Mouse (Mus musculus) cerebral cortex, adult 2 months (tissue): ENCODE measurements around the gene Ptprm.

Source experiments
- WGBS: fragments of 180-500 bp; shearing (Covaris S2); methylation state at CpG from one replicate; pipeline ENCODE4 v1.1.7; 2018; 5-methylcytosine and 5-hydroxymethylcytosine counted together

Gene Ptprm

DNA sequence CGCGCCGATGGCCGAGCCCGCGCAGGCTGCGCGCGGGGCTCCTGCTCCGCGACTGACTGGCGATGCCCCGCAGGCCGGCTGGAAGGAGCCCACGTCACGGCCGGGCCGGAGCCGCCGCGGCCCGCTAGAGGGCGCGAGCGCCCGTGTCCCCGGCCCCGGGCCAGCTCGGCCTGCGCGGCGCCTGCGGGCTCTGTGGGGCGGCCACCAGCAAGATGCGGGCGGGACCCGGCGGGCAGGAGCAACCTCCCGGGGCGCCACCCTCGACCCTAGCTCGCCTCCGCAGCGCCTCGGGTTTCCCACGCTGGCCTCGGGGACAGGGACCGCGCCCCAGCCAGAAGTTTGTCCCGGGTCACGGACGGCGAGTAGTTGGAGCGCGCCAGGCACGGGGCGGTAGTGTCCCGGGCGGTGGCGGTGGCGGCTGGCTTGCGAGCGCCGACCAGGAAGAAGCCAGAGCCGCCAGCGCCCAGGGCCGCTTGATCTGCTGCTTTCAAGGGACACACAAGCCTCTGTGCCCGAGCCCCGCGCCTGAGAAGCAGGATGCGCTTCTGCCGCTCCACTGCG lies at the start of gene Ptprm:
Ptprm (minus strand) TSS at position 7 of the 561 bp plus-strand sequence.
- WGBS, result 1% methylated on average over 73 of the region's 73 CpGs

DNA sequence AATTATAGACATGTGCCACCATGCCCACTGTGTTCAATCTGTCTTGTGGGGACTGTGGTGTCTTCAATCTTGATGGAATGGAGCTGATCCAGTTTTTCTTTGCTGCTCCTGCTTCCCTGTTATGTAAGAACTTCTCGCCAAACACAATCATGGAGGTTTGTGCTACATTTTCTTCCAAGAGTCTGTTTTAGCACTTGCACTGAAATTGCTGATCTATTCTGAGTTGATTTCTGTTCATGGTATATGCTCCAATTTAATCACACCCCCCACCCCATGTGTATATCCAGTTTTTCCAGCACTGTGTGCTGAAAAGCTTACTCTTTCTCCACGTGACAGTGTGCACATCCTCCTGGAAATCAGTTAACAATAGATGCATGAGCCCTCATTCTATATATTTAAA lies 41.9 kb upstream of the Ptprm start:
- 44% methylated on average over 2 of the region's 2 CpGs for WGBS

DNA sequence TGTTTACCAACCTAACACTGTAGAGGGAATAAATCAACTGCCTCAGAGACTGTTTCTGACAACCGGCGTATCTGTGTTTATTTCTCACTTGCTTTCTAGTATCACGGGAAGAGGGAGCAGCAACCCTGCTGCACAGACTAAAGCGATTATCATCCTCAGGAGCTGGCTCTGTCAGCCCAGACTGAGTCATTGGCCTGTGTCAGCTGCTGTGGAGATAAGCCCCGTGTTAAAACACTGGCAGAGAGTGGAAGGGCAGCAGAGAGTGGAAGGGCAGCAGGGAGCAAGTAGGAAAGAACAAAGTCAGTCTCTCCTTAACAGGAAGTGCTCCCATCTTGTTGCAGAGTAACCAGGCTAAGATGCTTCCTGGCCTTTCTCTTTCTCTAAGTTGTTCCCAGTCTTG lies 36.6 kb upstream of the Ptprm start:
- 60% methylated on average over 5 of the region's 5 CpGs for WGBS

DNA sequence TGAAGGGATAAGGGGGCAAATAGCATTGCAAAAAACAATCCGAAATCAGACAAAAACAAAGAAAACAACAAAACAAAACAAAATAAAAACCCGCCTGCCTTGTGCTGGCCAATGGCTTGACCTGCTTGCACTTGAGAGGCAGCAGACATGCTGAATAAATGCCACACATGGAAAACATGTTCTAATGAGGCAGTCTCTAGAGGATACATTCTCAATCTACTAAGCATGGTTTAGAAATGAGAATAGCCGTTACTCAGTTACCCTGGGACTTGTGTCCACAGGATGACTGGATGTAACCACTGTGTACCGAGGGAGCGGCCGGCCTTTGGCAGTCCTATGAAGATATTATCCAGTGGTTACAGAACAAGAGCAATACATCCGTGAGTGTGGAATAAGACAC lies 33.9 kb upstream of the Ptprm start:
- WGBS, result 92% methylated on average over 7 of the region's 7 CpGs

DNA sequence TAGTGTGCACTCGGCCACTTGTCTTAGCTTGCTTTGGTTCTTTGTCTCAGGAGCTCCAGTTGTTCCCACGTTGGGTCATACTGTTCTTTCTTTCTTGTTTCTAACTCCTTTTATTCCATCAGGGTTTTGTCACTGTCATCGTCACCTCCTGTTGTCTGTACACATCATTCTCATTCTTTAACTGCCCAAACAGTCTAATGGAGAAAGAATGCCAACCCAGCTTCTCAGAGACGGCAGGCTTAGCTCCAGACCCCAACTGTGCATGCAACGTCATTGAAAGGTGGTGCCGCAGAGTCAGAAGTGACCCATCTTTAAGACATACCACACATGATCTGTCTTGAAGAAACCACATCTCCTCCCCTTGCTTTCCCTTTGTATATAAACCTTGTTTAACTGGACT lies 31.0 kb upstream of the Ptprm start:
- 76% methylated on average over 6 of the region's 6 CpGs for WGBS

DNA sequence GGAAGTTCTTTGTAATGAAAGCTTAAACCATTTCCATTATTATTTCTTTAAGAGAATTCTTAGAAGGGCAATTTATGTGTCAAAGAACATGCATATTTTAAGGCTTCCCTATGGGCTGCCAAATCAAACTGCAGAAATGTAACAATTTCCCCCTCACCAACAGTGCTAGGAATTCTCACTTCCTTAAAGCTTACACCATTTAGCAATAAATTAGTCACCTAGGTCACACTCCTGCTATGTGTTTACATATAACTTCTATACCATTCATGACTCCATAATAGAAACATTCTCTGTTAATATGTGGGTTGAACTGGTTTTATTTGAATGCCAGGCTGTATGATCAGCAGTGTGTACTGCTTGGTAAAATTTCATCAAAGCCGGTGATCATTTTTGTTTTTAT lies 29.4 kb upstream of the Ptprm start:
- 98% methylated on average over 1 of the region's 1 CpGs for WGBS

DNA sequence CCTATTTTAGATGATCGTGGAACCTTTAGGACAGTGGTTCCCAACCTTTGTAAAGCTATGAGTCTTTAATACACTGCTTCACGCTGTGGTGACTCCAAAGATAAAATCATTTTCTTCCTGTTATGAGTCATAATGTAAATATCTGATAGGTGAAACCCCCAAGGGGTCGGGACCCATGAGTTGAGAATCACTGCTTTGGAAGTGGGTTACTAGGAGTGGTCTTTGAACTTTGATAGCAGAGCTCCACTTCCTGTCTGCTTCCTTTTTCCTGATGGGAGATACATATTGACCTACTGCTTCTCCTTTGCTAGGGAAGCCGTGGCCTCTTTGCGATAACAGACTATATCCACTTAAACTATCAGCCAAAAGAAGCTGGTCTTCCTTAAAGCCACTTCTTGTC lies 27.4 kb upstream of the Ptprm start:
- WGBS, result 78% methylated on average over 5 of the region's 5 CpGs

DNA sequence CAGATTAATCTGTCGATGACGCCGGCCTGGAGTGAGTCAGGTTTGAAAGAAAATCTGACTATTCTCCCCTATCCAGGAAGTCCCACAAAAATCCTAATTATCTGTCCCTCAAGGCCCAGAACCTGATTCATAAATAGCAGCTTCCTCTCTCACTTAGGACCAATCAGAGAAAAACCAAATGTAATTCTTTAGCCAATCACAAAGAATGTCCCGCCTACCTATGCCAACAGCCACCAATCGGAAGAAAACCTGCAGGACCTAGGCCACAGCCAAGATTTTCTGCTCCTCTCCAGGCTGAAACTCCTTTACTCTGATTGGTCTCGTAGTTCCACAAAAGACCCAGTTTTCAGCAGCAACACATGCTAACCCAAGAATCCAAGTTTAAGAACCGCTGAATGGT lies 13.6 kb upstream of the Ptprm start:
- WGBS, result 95% methylated on average over 7 of the region's 7 CpGs

DNA sequence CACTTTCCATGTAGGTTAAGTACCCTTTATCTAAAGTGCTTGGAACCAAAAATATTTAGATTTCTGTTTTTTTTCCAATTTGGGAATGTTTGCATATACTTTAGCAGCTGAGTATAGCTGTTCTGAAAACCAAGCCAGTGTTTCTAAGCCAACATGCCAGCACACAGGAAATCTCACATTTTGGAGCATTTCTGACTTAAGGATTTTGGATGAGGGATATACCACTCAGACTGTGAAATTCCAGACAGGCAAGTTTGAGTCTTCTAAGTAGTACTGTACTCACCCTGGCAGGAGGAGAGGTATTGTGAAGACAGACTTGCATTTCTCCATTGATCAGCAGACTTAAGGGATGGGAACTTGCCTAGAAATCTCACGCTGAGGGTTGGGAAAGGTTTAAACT lies 10.2 kb upstream of the Ptprm start:
- WGBS, result 72% methylated on average over 1 of the region's 1 CpGs

DNA sequence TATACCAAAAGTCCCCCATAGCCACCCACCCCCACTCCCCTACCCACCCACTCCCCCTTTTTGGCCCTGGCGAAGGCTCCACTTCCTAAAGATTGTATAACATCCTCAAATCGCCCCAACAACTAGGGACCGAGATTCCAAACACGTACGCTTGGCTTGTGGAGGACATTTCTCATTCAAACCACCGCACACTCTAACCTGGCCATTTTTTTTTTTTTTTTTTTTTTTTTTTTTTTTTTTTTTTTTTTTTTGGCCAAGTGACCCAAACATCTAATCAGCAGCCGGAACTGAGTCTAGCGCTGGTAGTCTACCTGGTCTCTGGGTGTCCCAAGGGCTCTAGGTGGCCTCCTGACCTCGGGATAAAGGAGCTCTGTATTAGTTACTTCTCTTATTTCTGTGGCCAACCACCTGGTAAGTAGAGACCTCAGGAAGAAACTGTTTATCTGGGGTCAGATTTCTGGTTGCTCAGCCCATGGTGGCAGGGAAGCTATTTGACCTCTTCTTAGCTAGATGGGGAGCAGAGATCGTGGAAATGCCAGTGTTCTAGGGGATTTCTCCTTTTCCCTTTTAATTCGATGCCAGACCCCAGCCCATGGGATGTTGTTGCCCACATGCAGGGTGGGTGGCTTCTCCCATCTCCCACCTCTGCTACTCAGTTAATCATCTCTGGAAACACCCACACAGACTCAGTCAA lies 9.3 kb upstream of the Ptprm start:
- 90% methylated on average over 11 of the region's 11 CpGs for WGBS

DNA sequence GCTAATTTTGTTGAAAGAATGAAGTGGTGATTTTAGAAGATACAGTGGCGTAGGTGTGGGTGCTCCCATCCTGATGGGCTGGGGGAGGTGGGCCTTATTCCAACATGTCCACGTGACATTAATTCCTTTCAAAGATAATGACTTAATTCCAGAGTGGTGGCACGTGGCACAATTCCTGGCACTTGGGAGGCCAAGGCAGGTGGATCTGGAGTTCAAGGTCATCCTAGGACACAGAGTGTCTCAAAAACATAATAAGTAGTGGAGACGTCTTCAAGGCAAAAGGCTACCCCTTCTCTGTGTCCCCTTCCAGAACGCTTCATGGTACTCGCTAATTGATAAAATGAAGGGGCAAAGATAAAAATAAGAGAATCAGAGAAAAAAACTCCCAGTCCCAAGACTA lies 7.9 kb upstream of the Ptprm start:
- 95% methylated on average over 6 of the region's 6 CpGs for WGBS

DNA sequence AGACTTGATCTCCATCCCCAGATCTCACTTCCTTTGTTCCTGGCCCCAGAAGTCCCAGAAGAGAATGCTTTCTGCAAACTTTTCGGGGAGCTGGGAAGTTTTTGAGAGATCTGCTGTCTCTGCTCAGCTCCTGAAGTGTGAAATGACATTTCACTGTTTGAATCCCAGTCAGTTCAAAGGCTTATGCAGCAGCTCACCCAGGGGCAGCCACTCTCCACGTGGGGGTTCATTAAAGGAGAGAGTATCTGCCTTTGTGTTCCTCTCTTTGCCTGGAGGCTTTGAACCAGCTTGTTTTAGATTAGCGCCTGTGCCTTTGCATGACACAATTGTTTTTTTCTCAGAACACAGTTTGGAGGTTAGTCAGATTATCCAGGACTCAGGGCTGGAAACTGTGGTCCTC lies 6.3 kb upstream of the Ptprm start:
- WGBS, result 48% methylated on average over 3 of the region's 3 CpGs

DNA sequence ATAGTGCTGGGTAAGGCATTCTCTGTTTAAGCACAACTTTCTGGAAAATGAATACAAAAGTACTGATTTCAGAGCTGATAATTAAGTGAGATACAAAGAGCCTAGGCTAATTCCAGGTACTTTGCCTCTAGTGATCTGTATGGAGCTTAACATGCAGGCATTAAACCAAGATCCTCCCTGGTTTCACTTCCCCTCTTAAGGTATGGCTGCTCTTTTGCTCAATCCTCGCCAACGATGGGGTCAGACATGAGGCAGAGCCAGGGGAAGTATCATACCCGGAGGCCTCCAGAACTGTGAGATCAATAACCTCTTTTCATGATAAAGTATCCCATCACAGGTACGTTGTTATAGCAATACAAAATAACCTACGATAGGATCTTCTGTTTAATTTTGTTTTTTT lies 5.3 kb upstream of the Ptprm start:
- 90% methylated on average over 5 of the region's 5 CpGs for WGBS

DNA sequence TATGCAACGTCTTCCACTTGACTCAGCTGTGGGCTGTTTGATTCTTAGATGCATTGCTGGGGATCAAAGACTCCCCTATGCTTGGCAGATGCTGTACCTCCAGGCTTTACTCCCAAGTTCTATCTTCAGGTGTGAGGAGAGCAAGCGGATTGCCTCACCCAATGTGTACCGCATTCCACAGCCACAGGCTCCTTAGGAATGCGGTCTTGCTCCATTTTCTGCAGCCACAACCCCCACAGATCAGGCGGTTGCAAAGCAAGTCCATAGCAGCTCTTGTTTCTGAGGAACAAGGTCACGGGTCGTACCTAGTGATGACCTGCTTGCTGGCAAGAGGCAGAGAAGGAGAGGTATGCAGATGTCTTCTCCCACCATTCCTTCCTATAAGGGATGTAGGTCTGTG lies 4.3 kb upstream of the Ptprm start:
- 94% methylated on average over 7 of the region's 7 CpGs for WGBS

DNA sequence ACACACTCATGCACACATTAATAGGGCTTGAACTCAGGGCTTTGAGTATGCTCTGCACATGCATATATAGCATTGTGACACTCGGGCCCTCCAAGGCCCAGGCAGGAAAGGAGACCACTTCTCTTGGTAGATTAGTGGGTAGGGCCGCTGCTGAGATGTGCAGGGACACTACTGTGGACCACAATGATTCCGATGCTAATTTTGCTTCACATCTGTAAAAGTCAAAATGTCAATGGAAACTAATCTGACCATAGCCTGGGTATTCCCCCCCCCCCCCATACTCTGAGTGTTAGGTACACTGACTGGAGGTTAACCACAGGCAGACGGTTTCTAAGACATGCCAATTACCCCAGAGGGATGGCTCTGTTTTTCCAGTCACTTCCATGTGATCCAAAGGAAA lies 2.9 kb upstream of the Ptprm start:
- WGBS, result 87% methylated on average over 4 of the region's 4 CpGs

DNA sequence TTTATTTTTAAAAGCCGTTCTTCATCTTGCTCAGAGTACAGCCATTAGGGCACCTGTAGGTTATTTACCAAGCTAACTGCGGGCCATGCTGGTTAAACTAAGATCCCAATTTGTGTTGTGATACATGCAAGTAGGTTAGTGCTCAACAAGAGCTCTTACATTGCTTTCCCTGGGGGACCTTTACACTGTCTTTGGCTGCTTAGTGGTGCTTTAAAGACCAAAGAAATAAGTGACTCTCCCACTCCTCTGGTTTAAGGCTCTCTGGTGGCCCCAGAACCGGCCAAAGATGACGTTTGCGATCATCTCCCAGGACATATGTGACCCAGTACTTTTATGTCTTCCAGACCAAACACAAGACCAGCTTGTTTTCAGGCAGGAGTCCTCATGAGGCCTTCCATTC lies 994 bp upstream of the Ptprm start:
- WGBS, result 52% methylated on average over 5 of the region's 5 CpGs

DNA sequence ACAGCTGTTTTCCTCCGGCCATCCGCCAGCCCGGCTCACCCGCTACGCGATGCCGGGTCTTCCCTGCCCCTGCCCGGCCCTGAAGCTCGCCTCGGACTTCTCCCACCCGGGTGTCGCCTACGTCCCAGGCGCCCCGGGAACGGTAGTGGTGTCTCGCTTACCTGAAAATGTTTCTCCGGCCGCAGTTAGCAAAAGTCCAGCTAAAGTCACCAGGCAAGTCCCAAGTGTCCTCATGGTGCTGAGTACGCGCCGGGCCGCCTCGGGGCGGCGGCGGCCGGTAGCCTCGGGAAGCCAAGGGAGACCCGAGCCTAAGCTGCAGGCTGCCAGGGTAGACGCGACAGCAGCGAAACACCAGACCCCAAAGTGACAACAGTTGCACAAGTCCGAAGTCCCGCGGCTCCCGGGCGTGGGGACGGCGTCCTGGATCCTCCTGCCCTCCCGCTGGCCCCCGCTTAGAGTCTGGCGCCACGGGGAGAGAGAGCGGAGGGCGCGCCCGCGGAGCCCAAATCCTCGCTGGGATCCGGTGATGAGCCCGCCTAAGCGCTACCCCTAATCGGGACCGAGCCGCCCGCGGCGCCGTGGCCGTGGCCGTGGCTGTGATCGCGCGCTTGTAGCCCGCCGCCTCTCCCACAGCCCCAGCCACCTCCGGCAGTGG lies 334 bp downstream of the Ptprm start:
- 1% methylated on average over 66 of the region's 68 CpGs for WGBS

DNA sequence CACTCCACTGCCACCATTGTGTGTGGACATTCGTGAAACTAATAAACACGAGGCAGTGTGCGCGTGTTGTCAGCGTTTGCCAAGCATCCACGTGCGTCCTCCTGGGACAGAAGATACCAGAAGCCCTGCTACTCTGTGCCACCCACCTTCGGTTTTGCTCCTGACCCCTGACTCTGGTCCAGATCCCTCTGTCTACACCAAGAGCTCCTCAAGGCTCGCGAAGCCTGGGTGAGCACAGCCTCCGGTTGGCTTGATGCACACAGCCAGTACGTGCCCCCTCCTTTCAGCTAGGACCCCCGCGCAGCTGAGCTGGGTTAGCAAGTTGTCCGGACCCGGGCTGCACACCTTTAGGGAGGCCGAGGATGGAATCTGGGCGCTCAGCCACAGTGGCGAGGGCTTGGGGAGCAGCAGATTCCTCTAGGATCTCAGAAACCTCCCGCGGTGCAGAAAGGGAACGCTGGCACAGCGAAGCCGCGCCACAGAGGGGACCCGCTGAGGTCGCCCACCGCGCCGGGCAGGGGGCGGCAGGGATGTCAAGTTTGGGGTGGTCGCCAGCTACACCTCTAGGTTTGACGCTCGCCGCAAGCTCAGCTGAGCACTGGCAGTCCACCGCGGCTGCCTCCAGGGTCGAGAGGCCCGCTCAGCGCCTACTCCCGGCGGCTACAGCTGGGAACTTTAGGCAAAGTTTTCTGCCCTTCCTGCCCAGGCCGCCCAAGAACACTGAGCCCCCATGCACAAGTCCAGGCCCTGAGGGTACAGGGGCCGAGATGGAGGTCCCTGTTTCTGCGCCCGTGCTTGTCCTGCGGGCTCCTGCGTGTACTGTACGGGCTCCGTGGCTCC lies 1.1 kb downstream of the Ptprm start:
- WGBS, result 6% methylated on average over 50 of the region's 50 CpGs

DNA sequence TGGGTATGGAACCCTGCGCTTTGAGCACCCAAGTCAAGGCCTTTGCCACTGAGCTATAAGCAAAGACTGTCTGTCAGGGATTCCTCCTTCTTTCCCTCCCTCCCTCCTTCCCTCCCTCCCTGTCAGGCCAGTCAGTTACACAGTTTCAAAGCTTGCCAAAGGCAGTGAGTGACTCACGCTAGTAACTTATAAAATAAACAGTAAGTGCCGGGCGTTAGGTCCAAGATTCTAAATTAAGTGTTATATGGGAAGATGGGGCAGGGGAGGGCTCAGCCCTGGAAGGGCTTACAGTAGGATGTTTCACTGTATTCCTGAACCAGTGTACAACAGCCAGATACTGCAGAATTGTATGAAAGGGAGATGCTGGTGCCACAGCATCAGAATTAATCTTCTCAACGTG lies 2.8 kb downstream of the Ptprm start:
- WGBS, result 47% methylated on average over 5 of the region's 5 CpGs

DNA sequence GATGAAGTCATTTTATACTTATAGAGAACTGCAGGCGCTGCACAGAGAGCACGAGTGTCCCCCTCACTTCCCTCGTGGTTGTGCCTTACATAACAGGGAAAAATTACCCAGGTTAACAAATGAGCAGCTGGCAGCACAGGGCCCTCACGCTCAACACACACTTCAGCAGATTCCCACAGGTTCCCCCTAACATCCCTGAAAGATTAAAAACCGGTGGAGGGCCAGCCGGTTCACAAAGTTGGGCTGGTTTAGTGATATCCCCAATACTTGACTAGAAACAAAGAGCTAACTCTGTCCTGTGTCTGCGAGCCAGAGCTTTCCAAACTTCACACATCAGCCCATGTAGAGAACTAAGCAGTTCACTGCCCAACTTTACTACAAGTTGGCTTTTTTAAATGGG lies 3.7 kb downstream of the Ptprm start:
- 69% methylated on average over 7 of the region's 7 CpGs for WGBS

DNA sequence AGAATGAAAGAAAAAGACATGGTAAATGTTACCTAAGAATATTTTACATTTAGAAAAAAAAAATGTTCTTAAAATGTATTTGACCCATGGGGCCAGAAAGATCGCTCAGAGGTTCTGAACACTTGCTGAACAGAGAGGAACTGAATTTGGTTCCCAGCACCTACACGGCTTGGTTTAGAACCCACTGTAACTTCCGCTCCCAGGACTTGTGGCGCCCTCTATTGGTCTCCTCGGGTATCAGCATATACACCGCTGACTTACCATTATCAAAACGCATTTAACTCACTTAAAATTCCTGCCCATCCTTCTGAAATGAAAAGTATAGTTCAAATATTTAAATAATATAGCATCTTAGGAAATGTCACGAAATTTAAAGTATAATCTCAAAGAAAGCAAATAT lies 4.7 kb downstream of the Ptprm start:
- 94% methylated on average over 8 of the region's 8 CpGs for WGBS

DNA sequence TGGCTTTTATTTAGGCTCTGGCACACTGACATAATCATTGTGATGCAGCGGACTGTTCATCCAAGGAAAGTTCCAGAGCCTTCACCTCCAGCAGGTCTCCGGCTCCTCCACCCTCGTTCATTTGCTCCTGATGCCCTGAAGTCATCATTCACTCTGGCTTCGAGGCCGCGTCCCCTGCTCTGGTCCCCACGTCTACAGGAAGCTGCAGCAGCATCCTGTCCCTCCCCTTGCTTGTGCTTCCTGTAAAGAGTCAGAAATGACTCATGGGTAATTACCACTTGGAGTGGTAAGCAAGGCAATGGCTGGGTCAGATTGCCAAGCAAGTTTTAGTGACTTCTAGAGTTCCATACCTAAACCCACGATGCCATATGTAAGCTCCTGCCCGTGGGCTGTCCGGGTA lies 7.3 kb downstream of the Ptprm start:
- WGBS, result 72% methylated on average over 10 of the region's 10 CpGs

DNA sequence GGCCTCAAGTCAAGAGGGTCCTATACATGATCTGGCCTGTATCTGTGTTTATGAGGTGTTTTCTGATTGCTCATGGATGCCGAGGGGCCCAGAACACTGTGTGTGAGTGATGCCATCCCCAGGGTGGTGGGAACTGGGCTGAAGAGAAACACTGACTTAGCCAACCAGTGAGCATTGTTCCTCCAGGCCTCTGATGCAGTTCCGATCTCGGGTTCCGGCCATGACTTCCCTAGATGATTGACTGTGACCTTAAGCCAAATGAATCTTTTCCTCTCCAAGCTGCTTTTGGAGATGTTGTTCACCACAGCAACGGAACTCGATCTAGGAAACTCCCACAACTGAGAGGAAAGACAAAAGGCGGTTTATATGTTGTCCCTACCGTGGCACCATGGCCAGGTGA lies 9.1 kb downstream of the Ptprm start:
- WGBS, result 84% methylated on average over 8 of the region's 8 CpGs
